Mouse (Mus musculus) myocyte (in vitro differentiated cells): ENCODE results near the gene Gclc. TPM values are rescaled to one million over a fixed set of nuclear protein-coding genes. Genes with fewer than 3 reads are reported as not detected.

Source experiments
- H3K27me3 ChIP-seq: one replicate; pipeline ENCODE4 v1.6.1; 2011; ENCODE audit not compliant: control insufficient read depth, insufficient read depth, insufficient read length
- H3K36me3 ChIP-seq: one replicate; pipeline ENCODE4 v1.6.1; 2011; ENCODE audit not compliant: control insufficient read depth, insufficient read depth
- H3K4me2 ChIP-seq: one replicate; pipeline ENCODE4 v1.6.1; 2011; ENCODE audit warnings: low read depth, control low read depth
- H3K4me3 ChIP-seq: one replicate; pipeline ENCODE4 v1.5.1; 2011; ENCODE audit warnings: mild to moderate bottlenecking, control low read depth, moderate library complexity
- H3K79me2 ChIP-seq: one replicate; pipeline ENCODE4 v1.6.1; 2011; ENCODE audit not compliant: control insufficient read depth, insufficient read depth
- H3ac ChIP-seq: one replicate; pipeline ENCODE4 v1.6.1; 2011; ENCODE audit not compliant: control insufficient read depth, insufficient read length
- CEBPB ChIP-seq: IDR thresholded peaks from 2 replicates; pipeline ENCODE4 v1.6.1; 2011; ENCODE audit warnings: mild to moderate bottlenecking, moderate library complexity; ENCODE audit not compliant: poor library complexity, insufficient read depth, severe bottlenecking
- E2F4 ChIP-seq: IDR thresholded peaks from one replicate; pipeline ENCODE4 v1.6.1; 2011; ENCODE audit warnings: mild to moderate bottlenecking, control low read depth, moderate library complexity; ENCODE audit not compliant: insufficient read depth
- MAX ChIP-seq: IDR thresholded peaks from one replicate; pipeline ENCODE4 v1.6.1; 2011; ENCODE audit warnings: low read depth, mild to moderate bottlenecking, control low read depth
- MYOD1 ChIP-seq, 3 experiments: IDR thresholded peaks; one replicate each; pipeline ENCODE4 v1.6.1; 2011; ENCODE audit warnings: control low read depth in 2 of 3, low read depth in 2 of 3, mild to moderate bottlenecking in 2 of 3, moderate library complexity in 1 of 3; ENCODE audit not compliant: insufficient read length in 2 of 3, control insufficient read depth in 1 of 3
- MYOG ChIP-seq, 3 experiments: IDR thresholded peaks; one replicate each; pipeline ENCODE4 v1.6.1; 2011; ENCODE audit warnings: control low read depth in 2 of 3, low read depth in 2 of 3, mild to moderate bottlenecking in 2 of 3; ENCODE audit not compliant: insufficient read length in 2 of 3, control insufficient read depth in 1 of 3, insufficient read depth in 1 of 3
- POLR2A ChIP-seq: IDR thresholded peaks from one replicate; pipeline ENCODE4 v1.6.1; 2011; ENCODE audit warnings: low read depth, mild to moderate bottlenecking, control low read depth, moderate library complexity; ENCODE audit not compliant: insufficient read length
- POLR2AphosphoS2 ChIP-seq: IDR thresholded peaks from one replicate; pipeline ENCODE4 v1.6.1; 2011; ENCODE audit warnings: low read depth, control low read depth; ENCODE audit not compliant: insufficient read length
- REST ChIP-seq: IDR thresholded peaks from one replicate; pipeline ENCODE4 v1.6.1; 2011; ENCODE audit warnings: mild to moderate bottlenecking, control low read depth, moderate library complexity; ENCODE audit not compliant: insufficient read depth, insufficient read length
- SRF ChIP-seq: IDR thresholded peaks from one replicate; pipeline ENCODE4 v1.6.1; 2011; ENCODE audit warnings: low read depth; ENCODE audit not compliant: control insufficient read depth, insufficient read length
- TCF12 ChIP-seq: IDR thresholded peaks from one replicate; pipeline ENCODE4 v1.6.1; 2011; ENCODE audit warnings: mild to moderate bottlenecking, control low read depth; ENCODE audit not compliant: poor library complexity, insufficient read depth, severe bottlenecking
- TCF3 ChIP-seq: IDR thresholded peaks from one replicate; pipeline ENCODE4 v1.6.1; 2011; ENCODE audit warnings: low read depth, control low read depth; ENCODE audit not compliant: insufficient read length
- USF1 ChIP-seq: IDR thresholded peaks from one replicate; pipeline ENCODE4 v1.6.1; 2011; ENCODE audit warnings: low read depth, mild to moderate bottlenecking, control low read depth, moderate library complexity
- polyA plus RNA-seq: library from polyadenylated mRNA; unstranded; fragments of >200 nt; fragmentation: generic; extraction: Trizol; gene quantifications from one replicate; pipeline ENCODE4 v1.2.1, GENCODE M21; 2012; ENCODE audit warnings: missing spikeins

The Gclc gene
- polyA plus RNA-seq, 1 experiment, result 9.0 TPM

GRCm38 (mm10) chr9:77820836-77821235 is 66.5 kb downstream of the Gclc start:
- H3K4me2 ChIP-seq, result peak overlapping the region; percentile 4
- no peaks in the 10 kb centered on the region for H3K27me3 ChIP-seq
- H3ac ChIP-seq, result no peak overlapping the region
- no peaks in the 10 kb centered on the region for H3K79me2 ChIP-seq
- H3K36me3 ChIP-seq, result no peaks in the 10 kb centered on the region
- no peak for TF ChIP-seq SRF
- no peak for TF ChIP-seq TCF12
- TF ChIP-seq POLR2AphosphoS2, result no peak
- no peak for TF ChIP-seq POLR2A
- H3K4me3 ChIP-seq, result no peak overlapping the region

DNA sequence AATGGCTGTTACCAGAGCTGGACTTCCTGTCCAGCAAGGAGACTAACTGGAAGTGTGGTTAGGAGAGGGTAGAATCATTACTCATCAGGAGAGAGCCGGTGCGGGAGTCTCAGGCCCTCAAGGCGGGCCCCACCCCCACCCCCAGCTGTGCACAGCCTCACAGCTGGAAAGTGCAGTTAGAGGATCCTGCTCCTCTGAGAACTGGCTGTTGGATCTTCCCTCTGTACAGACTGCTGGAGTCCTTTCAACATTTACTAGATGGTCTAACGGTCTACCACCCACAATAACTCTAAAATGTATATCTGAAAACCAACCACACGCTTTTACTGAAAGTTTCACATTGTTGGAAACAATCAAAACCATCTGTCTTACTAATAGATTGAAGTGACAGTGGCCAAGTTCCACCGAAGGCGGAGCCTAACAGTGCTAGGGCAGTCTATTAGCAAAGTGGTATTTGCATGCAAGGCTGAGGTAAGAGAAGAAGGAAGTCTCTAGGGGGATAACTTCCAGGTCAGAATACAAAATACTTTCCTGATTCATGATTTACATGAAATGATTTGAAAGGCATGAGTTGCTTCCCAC is 71.1 kb downstream of the Gclc start:
- H3ac ChIP-seq, result no peak overlapping the region
- H3K4me2 ChIP-seq, result peak overlapping the region; percentile 68
- no peaks in the 10 kb centered on the region for H3K36me3 ChIP-seq
- H3K27me3 ChIP-seq, result no peaks in the 10 kb centered on the region
- TF ChIP-seq USF1 (no peak), MYOG (IDR thresholded peaks at IDR 0.05; ENCODE audit: control insufficient read depth in 1 of 3, insufficient read depth in 1 of 3, insufficient read length in 2 of 3, low read depth in 2 of 3) (peak in 1 of 3 experiments; percentile 36), POLR2AphosphoS2 (no peak), REST (no peak), TCF3 (no peak), MYOD1 (IDR thresholded peaks at IDR 0.05; ENCODE audit: control insufficient read depth in 1 of 3, insufficient read length in 2 of 3, low read depth in 2 of 3) (peak in 2 of 3 experiments; percentile 38 to 57), POLR2A (no peak), E2F4 (no peak), SRF (no peak), MAX (no peak), CEBPB (no peak), TCF12 (no peak)
- no peak overlapping the region for H3K4me3 ChIP-seq
- H3K79me2 ChIP-seq, result no peaks in the 10 kb centered on the region

DNA sequence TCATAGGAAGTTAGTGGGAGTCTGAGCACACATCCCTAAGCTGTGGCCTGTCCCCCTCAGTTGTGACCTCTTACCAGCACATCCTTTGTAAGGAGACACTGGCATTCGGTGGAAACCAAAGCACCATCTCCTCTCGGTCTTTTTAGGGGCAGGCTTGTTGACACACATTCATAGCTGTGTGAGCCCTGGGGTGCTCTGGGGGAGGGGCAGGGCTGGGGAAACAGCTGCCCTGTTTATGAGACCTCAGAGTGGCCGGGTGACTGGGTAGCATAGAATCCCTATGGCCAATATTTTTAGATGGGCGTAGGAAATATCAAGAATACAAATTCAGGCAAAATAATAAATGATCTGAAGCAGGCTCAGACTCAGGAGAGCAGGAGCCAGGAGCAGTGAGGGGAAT is 71.9 kb downstream of the Gclc start:
- H3K27me3 ChIP-seq, result no peaks in the 10 kb centered on the region
- TF ChIP-seq MYOD1 (IDR thresholded peaks at IDR 0.05; ENCODE audit: control insufficient read depth in 1 of 3, insufficient read length in 2 of 3, low read depth in 2 of 3) (peak in 1 of 3 experiments; percentile 68), MYOG (IDR thresholded peaks at IDR 0.05; ENCODE audit: control insufficient read depth in 1 of 3, insufficient read depth in 1 of 3, insufficient read length in 2 of 3, low read depth in 2 of 3) (peak in 2 of 3 experiments; percentile 23 to 49), MAX (no peak)
- no peaks in the 10 kb centered on the region for H3K36me3 ChIP-seq
- H3K4me3 ChIP-seq, result no peak overlapping the region
- no peaks in the 10 kb centered on the region for H3K79me2 ChIP-seq
- peak overlapping the region; percentile 68 for H3K4me2 ChIP-seq
- H3ac ChIP-seq, result no peak overlapping the region

GRCm38 (mm10) chr9:77828531-77828965 is 74.2 kb downstream of the Gclc start:
- Histone ChIP-seq H3K79me2 (no peaks in the 10 kb centered on the region), H3ac (no peak overlapping the region), H3K27me3 (no peaks in the 10 kb centered on the region), H3K36me3 (no peaks in the 10 kb centered on the region), H3K4me3 (no peak overlapping the region), H3K4me2 (peak overlapping the region; percentile 64)
- TF ChIP-seq MYOG (IDR thresholded peaks at IDR 0.05; ENCODE audit: control insufficient read depth in 1 of 3, insufficient read depth in 1 of 3, insufficient read length in 2 of 3, low read depth in 2 of 3), result no peak
- no peak for TF ChIP-seq E2F4
- TF ChIP-seq CEBPB, result peak; percentile 96
- no peak for TF ChIP-seq TCF12
- no peak for TF ChIP-seq REST
- no peak for TF ChIP-seq POLR2AphosphoS2
- no peak for TF ChIP-seq MAX
- peak; percentile 95 for TF ChIP-seq USF1

- no peak overlapping the region for H3ac ChIP-seq
- H3K4me2 ChIP-seq, result no peak overlapping the region
- H3K4me3 ChIP-seq, result no peak overlapping the region
- TF ChIP-seq MYOG (IDR thresholded peaks at IDR 0.05; ENCODE audit: control insufficient read depth in 1 of 3, insufficient read depth in 1 of 3, insufficient read length in 2 of 3, low read depth in 2 of 3), result no peak
- TF ChIP-seq MAX, result no peak
- TF ChIP-seq SRF, result no peak
- no peak for TF ChIP-seq CEBPB
- no peak for TF ChIP-seq USF1
- no peaks in the 10 kb centered on the region for H3K27me3 ChIP-seq
- no peaks in the 10 kb centered on the region for H3K36me3 ChIP-seq
- H3K79me2 ChIP-seq, result no peaks in the 10 kb centered on the region
These were observed 80.1 kb downstream of the Gclc start for GRCm38 (mm10) chr9:77834259-77834993.
